24 mouse cellular contexts compared by ENCODE assay signal in genomic region chr2:160208295-160208694, GRCm38 (mm10).
DNase-seq lines count a peak whose midpoint lies in the region; ATAC-seq and TF ChIP-seq lines count a peak whose summit lies in the region.
"Had no signal": no experiment of that assay in that cellular context is flagged by ENCODE, and none has a peak within 500 bp of the region (broad histone marks: within the 10 kb centered on the region; RNA-seq: fewer than 3 reads in every experiment).

No protein-coding gene starts in this region.

- no peak for TF ChIP-seq EP300 in lung, postnatal 0 days (IDR thresholded peaks at IDR 0.05)

- ATAC-seq in lung, postnatal 0 days: no peak
- peak; percentile 56 for ATAC-seq in megakaryocyte, adult 5-6 weeks (ENCODE audit: poor library complexity, severe bottlenecking)
- ATAC-seq in megakaryocyte-erythroid progenitor cell, adult 5-6 weeks (replicated peaks; ENCODE audit: low FRiP score, low TSS enrichment, poor library complexity, severe bottlenecking): no peak
- ATAC-seq: hindbrain, postnatal 0 days; intestine, embryonic 16.5 days had no signal

- no peaks in the 10 kb centered on the region for H3K9me3 ChIP-seq in lung, postnatal 0 days (ENCODE audit: low read length)
- H3K9me3 ChIP-seq: embryonic facial prominence, embryonic 12.5 days; forebrain, embryonic 12.5 days; heart, embryonic 12.5 days; lung, embryonic 15.5 days; midbrain, embryonic 12.5 days; neural tube, embryonic 12.5 days had no signal

- H3K27me3 ChIP-seq in lung, postnatal 0 days (replicated peaks; ENCODE audit: insufficient read depth, low read length): no peaks in the 10 kb centered on the region
- H3K27me3 ChIP-seq: embryonic facial prominence, embryonic 12.5 days; forebrain, embryonic 12.5 days; heart, embryonic 12.5 days; lung, embryonic 15.5 days; midbrain, embryonic 12.5 days; neural tube, embryonic 12.5 days had no signal

- 44% methylated on average over 3 of the region's 3 CpGs for WGBS in lung, postnatal 0 days

- no peak for TF ChIP-seq CTCF in lung, postnatal 0 days (IDR thresholded peaks at IDR 0.05)

- H3K36me3 ChIP-seq in lung, postnatal 0 days (ENCODE audit: insufficient read depth, low read length): no peaks in the 10 kb centered on the region
- H3K36me3 ChIP-seq: embryonic facial prominence, embryonic 12.5 days; forebrain, embryonic 12.5 days; heart, embryonic 12.5 days; lung, embryonic 15.5 days; midbrain, embryonic 12.5 days; neural tube, embryonic 12.5 days had no signal

- H3K4me1 ChIP-seq in lung, postnatal 0 days (ENCODE audit: insufficient read depth, low read depth, low read length): no peaks in the 10 kb centered on the region
- H3K4me1 ChIP-seq: embryonic facial prominence, embryonic 12.5 days; forebrain, embryonic 12.5 days; heart, embryonic 12.5 days; lung, embryonic 15.5 days; midbrain, embryonic 12.5 days; neural tube, embryonic 12.5 days had no signal

- peak; percentile 51 for DNase-seq in layer of hippocampus, adult 9-11 months
- DNase-seq in layer of hippocampus, adult 8-10 months (ENCODE audit: low spot score in 2 of 2): no peak
- peak; percentile 30 for DNase-seq in lung, postnatal 0 days (ENCODE audit: low spot score)
- no peak for DNase-seq in lung, postnatal 10 days
- no peak for DNase-seq in left cerebral cortex, adult 9 months (ENCODE audit: low spot score in 2 of 2)
- DNase-seq: adrenal gland, postnatal 25 days; cerebellum, adult 11-12 months; cerebellum, postnatal 14 days; heart, postnatal 10 days; kidney, adult 9 months; kidney, postnatal 36 days; left cerebral cortex, postnatal 4 days; thymus, postnatal 14 days had no signal

- no peak overlapping the region for H3K4me3 ChIP-seq in lung, postnatal 0 days (ENCODE audit: low read depth, low read length)
- H3K4me3 ChIP-seq: embryonic facial prominence, embryonic 12.5 days; forebrain, embryonic 12.5 days; heart, embryonic 12.5 days; lung, embryonic 15.5 days; midbrain, embryonic 12.5 days; neural tube, embryonic 12.5 days had no signal

- no peak overlapping the region for H3K27ac ChIP-seq in lung, postnatal 0 days (ENCODE audit: low read length)
- H3K27ac ChIP-seq: embryonic facial prominence, embryonic 12.5 days; forebrain, embryonic 12.5 days; hindbrain, postnatal 0 days; lung, embryonic 15.5 days; midbrain, embryonic 12.5 days; neural tube, embryonic 12.5 days had no signal

- no peak overlapping the region for H3K9ac ChIP-seq in lung, postnatal 0 days (replicated peaks; ENCODE audit: low read depth)
- H3K9ac ChIP-seq: embryonic facial prominence, embryonic 12.5 days; forebrain, embryonic 12.5 days; heart, embryonic 12.5 days; lung, embryonic 15.5 days; midbrain, embryonic 12.5 days; neural tube, embryonic 12.5 days had no signal

- H3K4me2 ChIP-seq in lung, postnatal 0 days (replicated peaks; ENCODE audit: low read depth, low read length): no peak overlapping the region
- H3K4me2 ChIP-seq: embryonic facial prominence, embryonic 12.5 days; forebrain, embryonic 12.5 days; heart, embryonic 12.5 days; liver, embryonic 11.5 days; lung, embryonic 15.5 days; midbrain, embryonic 12.5 days; neural tube, embryonic 12.5 days had no signal

Comparison
In these comparisons a context has a peak if more than half of its experiments do, and no peak if none do; other contexts are left out.
1. DNase-seq: peak in layer of hippocampus, adult 9-11 months (single experiment) and lung, postnatal 0 days (single experiment); none in layer of hippocampus, adult 8-10 months (0 of 2), lung, postnatal 10 days (single experiment) and left cerebral cortex, adult 9 months (0 of 2).